Mouse (Mus musculus) inflammation-experienced regulatory T-cells, adult 6 months (primary cell): ENCODE measurements around the gene Fam205a2. TPM values are rescaled to one million over a fixed set of nuclear protein-coding genes. Genes with fewer than 3 reads are reported as not detected.
"Not testable (repeated sequence)": the region's sequence is repeated elsewhere in the genome, so short reads cannot be mapped to it uniquely, and the experiment has no call there.

ENCODE experiments used
- ATAC-seq: one replicate; pipeline ENCODE4 v1.8.0; 2017
- polyA plus RNA-seq, 3 experiments: library from polyadenylated mRNA; unstranded; fragments of 100-300 nt; shearing (Covaris generic); gene quantifications; one replicate each; pipeline ENCODE4 v1.2.1; 2017

The Fam205a2 gene
- polyA plus RNA-seq, result not detected

DNA sequence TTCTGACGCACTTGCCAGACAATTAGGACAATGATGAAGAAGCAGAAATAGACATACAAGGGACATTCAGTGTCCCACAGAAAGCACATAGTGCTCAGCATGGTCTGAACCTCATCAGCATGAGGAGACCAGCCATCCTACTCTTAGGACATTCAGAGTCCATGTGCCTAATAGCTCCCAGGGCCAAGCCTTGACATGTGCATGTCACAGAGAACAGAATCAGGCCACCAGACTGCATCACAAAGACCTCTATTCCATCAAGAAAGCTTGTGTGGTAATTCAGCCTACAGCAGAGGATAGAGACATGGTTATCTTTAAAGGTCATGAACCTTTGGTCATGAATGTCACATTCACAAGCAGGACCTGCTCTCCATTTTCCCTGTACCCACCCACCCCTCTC is at the start of gene Fam205a2:
Gene Fam205a2 (minus strand): TSS at position 101 of the 400 bp plus-strand sequence.
- ATAC-seq, result not testable (repeated sequence)

Other genes with a start within 250 kb of the Fam205a2 start
- gene Gm21953, start 233.9 kb downstream of the Fam205a2 start, polyA plus RNA-seq, result not detected
- gene Fam205a3, start 209.8 kb downstream of the Fam205a2 start, polyA plus RNA-seq, result not detected
- gene Gm21586, start 88.8 kb downstream of the Fam205a2 start, polyA plus RNA-seq, result not detected
- not detected for gene Gm2163, start 61.4 kb downstream of the Fam205a2 start, polyA plus RNA-seq
- not detected for gene Gm10591, start 84.0 kb upstream of the Fam205a2 start, polyA plus RNA-seq
- not detected for gene Gm2564, start 101.5 kb upstream of the Fam205a2 start, polyA plus RNA-seq
- gene Ccl27b, start 127.1 kb upstream of the Fam205a2 start, polyA plus RNA-seq, result not detected
- not detected for gene Il11ra2, start 133.7 kb upstream of the Fam205a2 start, polyA plus RNA-seq
- gene 4930578G10Rik, start 207.4 kb upstream of the Fam205a2 start, polyA plus RNA-seq, result not detected
- gene Ccl19, start 228.4 kb upstream of the Fam205a2 start, polyA plus RNA-seq, result not detected
- not detected for gene Ccl21a, start 245.8 kb upstream of the Fam205a2 start, polyA plus RNA-seq